Mouse (Mus musculus) limb, embryonic 10.5 days (tissue): ENCODE data around the gene Olfr1111. TPM values are rescaled to one million over a fixed set of nuclear protein-coding genes. Genes with fewer than 3 reads are reported as not detected.
"Not testable (repeated sequence)": the region's sequence is repeated elsewhere in the genome, so short reads cannot be mapped to it uniquely, and the experiment has no call there.

Source experiments
- DNase-seq: peaks from one replicate; pipeline ENCODE4 v3.0.0-alpha.2; 2017; ENCODE audit warnings: low spot score
- H3K27ac ChIP-seq: fragments of 300-500 bp; sonication (generic); 2 replicates; pipeline ENCODE4 v1.5.1; 2016; ENCODE audit warnings: mild to moderate bottlenecking
- H3K27me3 ChIP-seq: fragments of 300-500 bp; sonication (generic); 2 replicates; pipeline ENCODE4 v1.6.1; 2016; ENCODE audit warnings: low read depth, mild to moderate bottlenecking; ENCODE audit not compliant: poor library complexity, severe bottlenecking
- H3K36me3 ChIP-seq: fragments of 300-500 bp; sonication (generic); 2 replicates; pipeline ENCODE4 v1.6.1; 2016; ENCODE audit warnings: mild to moderate bottlenecking, moderate library complexity
- H3K4me1 ChIP-seq: fragments of 300-500 bp; sonication (generic); 2 replicates; pipeline ENCODE4 v1.6.1; 2016
- H3K4me3 ChIP-seq: fragments of 300-500 bp; sonication (generic); 2 replicates; pipeline ENCODE4 v1.5.1; 2016; ENCODE audit warnings: mild to moderate bottlenecking, moderate library complexity
- H3K9me3 ChIP-seq: fragments of 300-500 bp; sonication (generic); replicated peaks from 2 replicates; pipeline ENCODE4 v1.6.1; 2016; ENCODE audit warnings: mild to moderate bottlenecking
- WGBS: fragments of 180-500 bp; shearing (Covaris S2); methylation state at CpG from one replicate; pipeline ENCODE4 v1.1.7; 2016; 5-methylcytosine and 5-hydroxymethylcytosine counted together
- polyA plus RNA-seq: library from polyadenylated mRNA; unstranded; fragments of >200 nt; fragmentation: Nextera tagmentation; extraction: Ambion mirVana; gene quantifications from 2 replicates; pipeline ENCODE4 v1.2.1, GENCODE M21; 2016

The Olfr1111 gene
- not detected in 2 replicates for polyA plus RNA-seq

GRCm38 (mm10) chr2:87152524-87152923 is at the start of gene Olfr1111:
TSS of gene Olfr1111 (minus strand) at chr2:87152624.
- no peak for DNase-seq
- Histone ChIP-seq H3K27me3 (no peaks in the 10 kb centered on the region), H3K4me1 (no peaks in the 10 kb centered on the region), H3K4me3 (no peak within 1 kb of the TSS), H3K27ac (no peak within 1 kb of the TSS), H3K9me3 (no peaks in the 10 kb centered on the region), H3K36me3 (no peaks in the 10 kb centered on the region)

GRCm38 (mm10) chr2:87187498-87187897 is 35.1 kb upstream of the Olfr1111 start, which contains the start of gene Olfr1112:
TSS of gene Olfr1112 (plus strand) at chr2:87187798.
- 89% methylated on average over 1 of the region's 1 CpGs for WGBS
- no peak within 1 kb of the TSS for H3K27ac ChIP-seq
- no peaks in the 10 kb centered on the region for H3K4me1 ChIP-seq
- DNase-seq: no peak
- H3K27me3 ChIP-seq: no peaks in the 10 kb centered on the region
- no peaks in the 10 kb centered on the region for H3K9me3 ChIP-seq
- H3K36me3 ChIP-seq: no peaks in the 10 kb centered on the region
- no peak within 1 kb of the TSS for H3K4me3 ChIP-seq

- not testable (repeated sequence) for DNase-seq
- 80% methylated on average over 2 of the region's 2 CpGs for WGBS
These were observed 15.3 kb upstream of the Olfr1111 start for GRCm38 (mm10) chr2:87167731-87168130.

GRCm38 (mm10) chr2:87140200-87140599 is 12.2 kb downstream of the Olfr1111 start, which contains the start of gene Olfr1110:
TSS of gene Olfr1110 (minus strand) at chr2:87140300.
- no peak within 1 kb of the TSS for H3K27ac ChIP-seq
- no peak for DNase-seq
- no peak within 1 kb of the TSS for H3K4me3 ChIP-seq
- 97% methylated on average over 1 of the region's 1 CpGs for WGBS
- no peaks in the 10 kb centered on the region for H3K4me1 ChIP-seq
- H3K27me3 ChIP-seq: no peaks in the 10 kb centered on the region
- no peaks in the 10 kb centered on the region for H3K9me3 ChIP-seq
- H3K36me3 ChIP-seq: no peaks in the 10 kb centered on the region

More at GRCm38 (mm10) chr2:87167731-87168130, 15.3 kb upstream of the Olfr1111 start:
- not testable (repeated sequence) for H3K4me1 ChIP-seq, H3K27me3 ChIP-seq, H3K4me3 ChIP-seq, H3K27ac ChIP-seq, H3K9me3 ChIP-seq, H3K36me3 ChIP-seq

- H3K4me3 ChIP-seq: no peak within 1 kb of the TSS
- no peaks in the 10 kb centered on the region for H3K4me1 ChIP-seq
- no peaks in the 10 kb centered on the region for H3K36me3 ChIP-seq
- no peak for DNase-seq
- H3K9me3 ChIP-seq: no peaks in the 10 kb centered on the region
- H3K27ac ChIP-seq: no peak within 1 kb of the TSS
- H3K27me3 ChIP-seq: no peaks in the 10 kb centered on the region
These were observed 38.0 kb downstream of the Olfr1111 start, which contains the start of gene Olfr259 for GRCm38 (mm10) chr2:87114467-87114866. TSS of gene Olfr259 (minus strand) at chr2:87114567.

Other genes starting within 250 kb of the Olfr1111 start
- not detected in 2 replicates for gene Olfr1098, start 228.1 kb downstream of the Olfr1111 start, polyA plus RNA-seq
- not detected in 2 replicates for gene Olfr1099, start 191.9 kb downstream of the Olfr1111 start, polyA plus RNA-seq
- not detected in 2 replicates for gene Olfr1100, start 172.7 kb downstream of the Olfr1111 start, polyA plus RNA-seq
- not detected in 2 replicates for gene Olfr1101, start 161.4 kb downstream of the Olfr1111 start, polyA plus RNA-seq
- not detected in 2 replicates for gene Olfr1102, start 154.2 kb downstream of the Olfr1111 start, polyA plus RNA-seq
- not detected in 2 replicates for gene Olfr1104, start 125.5 kb downstream of the Olfr1111 start, polyA plus RNA-seq
- gene Olfr1105, start 116.1 kb downstream of the Olfr1111 start, polyA plus RNA-seq: not detected in 2 replicates
- gene Olfr1106, start 100.4 kb downstream of the Olfr1111 start, polyA plus RNA-seq: not detected in 2 replicates
- gene Olfr1107, start 76.8 kb downstream of the Olfr1111 start, polyA plus RNA-seq: not detected in 2 replicates
- gene Olfr1109, start 56.6 kb downstream of the Olfr1111 start, polyA plus RNA-seq: not detected in 2 replicates
- gene Olfr259, start 38.1 kb downstream of the Olfr1111 start, polyA plus RNA-seq: not detected in 2 replicates
- gene Olfr1110, start 12.3 kb downstream of the Olfr1111 start, polyA plus RNA-seq: not detected in 2 replicates
- gene Olfr1112, start 35.2 kb upstream of the Olfr1111 start, polyA plus RNA-seq: not detected in 2 replicates
- gene Olfr1113, start 56.3 kb upstream of the Olfr1111 start, polyA plus RNA-seq: not detected in 2 replicates
- gene Olfr1115, start 95.4 kb upstream of the Olfr1111 start, polyA plus RNA-seq: not detected in 2 replicates
- gene Olfr1116, start 114.9 kb upstream of the Olfr1111 start, polyA plus RNA-seq: not detected in 2 replicates
- not detected in 2 replicates for gene Olfr1118, start 155.0 kb upstream of the Olfr1111 start, polyA plus RNA-seq
- not detected in 2 replicates for gene Olfr1120, start 202.2 kb upstream of the Olfr1111 start, polyA plus RNA-seq
- gene Olfr1121, start 217.3 kb upstream of the Olfr1111 start, polyA plus RNA-seq: not detected in 2 replicates
- not detected in 2 replicates for gene Olfr1122, start 233.2 kb upstream of the Olfr1111 start, polyA plus RNA-seq